9 mouse cellular contexts compared by ENCODE assay signal in the genomic region with DNA sequence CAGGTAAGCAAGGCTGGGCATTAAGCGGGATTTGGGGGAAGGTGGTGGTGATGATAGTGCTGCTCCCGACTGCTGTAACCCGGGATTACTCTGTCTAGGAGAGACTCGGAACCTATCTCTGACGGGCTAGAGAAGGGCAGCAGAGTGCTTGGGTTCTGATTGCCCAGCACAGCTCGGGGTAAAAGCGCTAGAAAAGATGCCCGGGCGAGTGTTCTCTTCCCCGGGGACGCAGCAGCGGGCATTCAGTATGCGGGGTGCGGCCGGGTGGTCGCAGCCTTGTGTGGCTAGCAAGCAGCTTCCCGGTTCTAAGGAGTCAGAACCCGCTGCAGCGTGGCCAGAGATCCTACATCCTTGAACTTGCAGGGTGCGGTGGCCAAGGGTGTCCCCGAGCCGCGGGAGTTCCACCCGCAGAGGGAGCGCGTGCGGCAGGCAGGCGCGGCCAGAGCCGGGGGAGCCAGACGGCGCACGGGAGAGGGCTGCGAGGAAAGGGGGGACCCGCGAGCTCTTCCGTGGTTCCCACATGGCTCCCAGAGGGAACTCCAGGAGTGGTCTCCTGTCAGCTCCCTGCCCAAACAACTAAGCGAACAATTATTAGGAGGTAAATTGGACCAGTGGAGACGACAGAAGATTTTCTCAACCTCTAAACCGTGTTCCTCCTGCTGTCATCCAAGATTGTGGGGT. TPM values are rescaled to one million over a fixed set of nuclear protein-coding genes. Genes with fewer than 3 reads are reported as not detected.
A peak's percentile ranks its signal among the peaks of the same experiment; 100 is the strongest.
DNase-seq lines count a peak whose midpoint lies in the region; ATAC-seq and TF ChIP-seq lines count a peak whose summit lies in the region.
"Had no signal": no experiment of that assay in that cellular context is flagged by ENCODE, and none has a peak within 500 bp of the region (broad histone marks: within the 10 kb centered on the region; RNA-seq: fewer than 3 reads in every experiment).

No protein-coding gene starts in this region.

- no peak for TF ChIP-seq CTCF in gastrocnemius, adult 2 months (IDR thresholded peaks at IDR 0.05)
- TF ChIP-seq CTCF in E14TG2a.4 (conservative IDR thresholded peaks at IDR 0.05; ENCODE audit: low read length), result no peak
- peak; percentile 64 for TF ChIP-seq CTCF in forebrain, postnatal 0 days (IDR thresholded peaks at IDR 0.05; ENCODE audit: low read depth)

- ATAC-seq in forebrain, postnatal 0 days, result peak; percentile 76
- ATAC-seq in limb, embryonic 12.5 days (ENCODE audit: insufficient number of reproducible peaks, insufficient read depth, low FRiP score, low TSS enrichment, low read depth), result 0 out of 2 replicates have a peak, but pooled peaks have one; percentile 32

- no peaks in the 10 kb centered on the region for H3K36me3 ChIP-seq in E14TG2a.4 (ENCODE audit: insufficient read depth, low read length)
- H3K36me3 ChIP-seq in forebrain, postnatal 0 days (ENCODE audit: insufficient read depth), result no peaks in the 10 kb centered on the region
- H3K36me3 ChIP-seq in limb, embryonic 12.5 days, result no peaks in the 10 kb centered on the region

- H3K4me1 ChIP-seq in E14TG2a.4 (replicated peaks; ENCODE audit: low read depth, low read length), result peaks cover 12% of the 10 kb centered on the region
- no peaks in the 10 kb centered on the region for H3K4me1 ChIP-seq in forebrain, postnatal 0 days (ENCODE audit: insufficient read depth)
- peaks cover 14% of the 10 kb centered on the region; the same call in 1 of the 2 replicates for H3K4me1 ChIP-seq in limb, embryonic 12.5 days (replicated peaks)

- peak overlapping the region; percentile 88 for H3K4me2 ChIP-seq in forebrain, postnatal 0 days (ENCODE audit: low read depth)
- H3K4me2 ChIP-seq in limb, embryonic 12.5 days, result peak overlapping the region; percentile 96

- H3K27ac ChIP-seq in gastrocnemius, adult 2 months, result no peak overlapping the region
- H3K27ac ChIP-seq in forebrain, postnatal 0 days (ENCODE audit: low read depth, low read length), result peak overlapping the region; percentile 36; the same call in 1 of the 2 replicates
- no peak overlapping the region for H3K27ac ChIP-seq in limb, embryonic 12.5 days
- H3K27ac ChIP-seq: macrophage had no signal

- intact Hi-C loops in gastrocnemius, adult 2 months (cut with DNase I), result no loop called here

- WGBS in forebrain, postnatal 0 days, result 2% methylated on average over 40 of the region's 40 CpGs
- WGBS in limb, embryonic 12.5 days, result 1% methylated on average over 40 of the region's 40 CpGs

- peak overlapping the region; percentile 49; the same call in 1 of the 2 replicates for H3K4me3 ChIP-seq in gastrocnemius, adult 2 months
- peak overlapping the region; percentile 78 for H3K4me3 ChIP-seq in E14TG2a.4 (replicated peaks; ENCODE audit: low read length)
- peak overlapping the region; percentile 51 for H3K4me3 ChIP-seq in forebrain, postnatal 0 days (ENCODE audit: low read depth, low read length)
- peak overlapping the region; percentile 57 for H3K4me3 ChIP-seq in limb, embryonic 12.5 days (replicated peaks)

- no peak for DNase-seq in gastrocnemius, adult 2 months
- DNase-seq in gastrocnemius, postnatal 25 days, result no peak
- DNase-seq in forebrain, postnatal 0 days, result peak; percentile 65
- peak; percentile 52 to 58 for DNase-seq in right cerebral cortex, adult 2 months (ENCODE audit: low spot score in 2 of 2)
- no peak for DNase-seq in spleen, postnatal 4 days (ENCODE audit: low spot score in 2 of 2)
- no peak for DNase-seq in T-cell, adult 2 months (ENCODE audit: low spot score)

- H3K27me3 ChIP-seq in E14TG2a.4 (ENCODE audit: insufficient read depth, low read length), result peaks cover 83% of the 10 kb centered on the region
- peaks cover 37% of the 10 kb centered on the region for H3K27me3 ChIP-seq in forebrain, postnatal 0 days (ENCODE audit: insufficient read depth, low read length)
- H3K27me3 ChIP-seq in limb, embryonic 12.5 days, result peaks cover 97% of the 10 kb centered on the region

- peak overlapping the region; percentile 51 for H3K9ac ChIP-seq in forebrain, postnatal 0 days
- H3K9ac ChIP-seq in limb, embryonic 12.5 days (replicated peaks), result peak overlapping the region; percentile 47

- no peaks in the 10 kb centered on the region for H3K9me3 ChIP-seq in E14TG2a.4 (ENCODE audit: low read length)
- H3K9me3 ChIP-seq in forebrain, postnatal 0 days (ENCODE audit: low read length), result no peaks in the 10 kb centered on the region
- H3K9me3 ChIP-seq in limb, embryonic 12.5 days, result no peaks in the 10 kb centered on the region

RNA-seq across cellular contexts. Expression of gene Nell1, which starts 0.9 kb away (rescaled TPM):
- total RNA-seq in gastrocnemius, adult 2 months (2021), result under 1 TPM in 1 of 2 experiments, not detected in 1; 0.33 TPM
- total RNA-seq in gastrocnemius, postnatal 25 days (2021), result under 1 TPM in 1 of 2 experiments, not detected in 1; 0.28 TPM
- total RNA-seq in forebrain, postnatal 0 days (2014; rRNA removed), result 41.7 and 56.3 TPM in 2 replicates
- polyA plus RNA-seq in forebrain, postnatal 0 days (2015; fragmentation: Nextera tagmentation; extraction: Ambion mirVana), result 20.5 and 32.6 TPM in 2 replicates
- polyA plus RNA-seq in limb, embryonic 12.5 days (2016; fragmentation: Nextera tagmentation; extraction: Ambion mirVana), result 2.0 and 2.6 TPM in 2 replicates
- polyA plus RNA-seq: macrophage had no signal

Comparison
In these comparisons a context has a peak if more than half of its experiments do, and no peak if none do; other contexts are left out.
1. DNase-seq: peak in forebrain, postnatal 0 days (single experiment) and right cerebral cortex, adult 2 months (2 of 2); none in gastrocnemius, adult 2 months (single experiment), gastrocnemius, postnatal 25 days (single experiment), spleen, postnatal 4 days (0 of 2) and T-cell, adult 2 months (single experiment).
2. RNA of gene Nell1, which starts 0.9 kb away (total RNA-seq): 41.7 to 56.3 TPM in forebrain, postnatal 0 days; 0.33 TPM in gastrocnemius, adult 2 months and 0.28 TPM in gastrocnemius, postnatal 25 days; every median in the first group is over 10 times any median in the second.
3. Peak in every context shown above with its lines, with median percentiles within 50 percentile points of each other: H3K4me3 ChIP-seq.